Mouse (Mus musculus) B cell, adult 2 months (primary cell): ENCODE measurements at regions not wholly inside any gene's neighbourhood (a gene's known extent, or its start where the extent isn't known, plus 50 kb on each side); places are given as distances from the start of the nearest gene placed in this dataset.

ENCODE experiments used
- DNase-seq, 2 experiments: peaks; one replicate each; pipeline ENCODE4 v3.0.0; 2022

GRCm38 (mm10) chr14:48753084-48753483, 79.5 kb upstream of the Otx2 start:
- DNase-seq: no peak

GRCm38 (mm10) chr14:48752579-48752905, 78.9 kb upstream of the Otx2 start:
- DNase-seq: no peak

GRCm38 (mm10) chr14:48751751-48752578, 78.3 kb upstream of the Otx2 start:
- DNase-seq: no peak

GRCm38 (mm10) chr14:48750994-48751393, 77.4 kb upstream of the Otx2 start:
- no peak for DNase-seq

GRCm38 (mm10) chr14:48748976-48749375, 75.4 kb upstream of the Otx2 start:
- no peak for DNase-seq

GRCm38 (mm10) chr14:48747936-48748335, 74.3 kb upstream of the Otx2 start:
- no peak for DNase-seq

- no peak for DNase-seq
Measured at GRCm38 (mm10) chr14:48740942-48741602, 67.5 kb upstream of the Otx2 start.

GRCm38 (mm10) chr14:48739121-48739520, 65.5 kb upstream of the Otx2 start:
- DNase-seq: no peak

- DNase-seq: no peak
Measured at GRCm38 (mm10) chr14:48738641-48739040, 65.0 kb upstream of the Otx2 start.

- DNase-seq: no peak
Measured at GRCm38 (mm10) chr14:48738213-48738612, 64.6 kb upstream of the Otx2 start.

GRCm38 (mm10) chr14:48736969-48737860, 63.6 kb upstream of the Otx2 start:
- no peak for DNase-seq

- no peak for DNase-seq
Measured at GRCm38 (mm10) chr14:48736211-48736610, 62.6 kb upstream of the Otx2 start.

GRCm38 (mm10) chr14:48729996-48730395, 56.4 kb upstream of the Otx2 start:
- no peak for DNase-seq
